Mouse (Mus musculus): ENCODE data around the gene Krtap5-5. TPM values are rescaled to one million over a fixed set of nuclear protein-coding genes. Genes with fewer than 3 reads are reported as not detected.

Gene Krtap5-5
- total and polyA plus RNA-seq, 3 experiments: not detected

DNA sequence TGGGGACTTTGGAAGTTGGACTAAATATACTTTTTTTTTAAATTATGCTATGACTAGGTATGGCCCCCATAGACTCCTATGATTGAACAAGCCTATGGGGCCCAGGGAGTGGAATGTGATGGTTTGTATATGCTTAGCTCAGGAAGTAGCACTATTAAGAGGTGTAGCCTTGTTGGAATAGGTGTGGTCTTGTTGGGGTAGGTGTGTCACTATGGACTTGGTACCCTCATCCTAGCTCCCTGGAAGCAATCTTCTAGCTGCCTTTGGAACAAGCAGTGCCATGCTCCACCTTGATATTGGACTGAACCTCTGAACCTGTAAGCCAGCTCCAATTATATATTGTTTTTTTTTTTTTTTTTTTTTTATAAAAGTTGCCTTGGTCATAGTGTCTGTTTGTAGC, 24.3 kb downstream of the Krtap5-5 start:
- TF ChIP-seq SMC3 (IDR thresholded peaks at IDR 0.05; ENCODE audit: low read depth, low read length): no peak
- no peak for TF ChIP-seq JUN (IDR thresholded peaks at IDR 0.05; ENCODE audit: insufficient read depth, low read depth, low read length)
- TF ChIP-seq POLR2AphosphoS2 (IDR thresholded peaks at IDR 0.05; ENCODE audit: low read depth, low read length): no peak
- TF ChIP-seq PAX5 (IDR thresholded peaks at IDR 0.05; ENCODE audit: low read length): no peak
- no peak for TF ChIP-seq HCFC1 (IDR thresholded peaks at IDR 0.05; ENCODE audit: low read depth, low read length)
- TF ChIP-seq MAX (IDR thresholded peaks at IDR 0.05; ENCODE audit: low read length): no peak
- no peak for TF ChIP-seq UBTF (IDR thresholded peaks at IDR 0.05; ENCODE audit: low read depth, low read length)
- TF ChIP-seq GABPA (IDR thresholded peaks at IDR 0.05; ENCODE audit: insufficient replicate concordance, low read depth, low read length): no peak
- TF ChIP-seq ZKSCAN1 (IDR thresholded peaks at IDR 0.05; ENCODE audit: borderline replicate concordance, low read depth, low read length): no peak
- no peak for TF ChIP-seq IRF4 (IDR thresholded peaks at IDR 0.05; ENCODE audit: low read depth, low read length)
- TF ChIP-seq JUND (conservative IDR thresholded peaks at IDR 0.05; ENCODE audit: low read depth, low read length): no peak
- TF ChIP-seq ZNF384 (IDR thresholded peaks at IDR 0.05; ENCODE audit: low read depth, low read length): no peak
- TF ChIP-seq RAD21 (IDR thresholded peaks at IDR 0.05; ENCODE audit: low read depth, low read length): no peak

GRCm38 (mm10) chr7:142201064-142201463, 28.7 kb downstream of the Krtap5-5 start, which contains the start of gene Krtap5-3:
Krtap5-3 (plus strand) TSS chr7:142201364.
- H3K4me2 ChIP-seq (ENCODE audit: insufficient read depth, low read depth, poor library complexity, severe bottlenecking): no peak within 1 kb of the TSS
- peaks cover 50% of the 10 kb centered on the region for H3K27me3 ChIP-seq (replicated peaks)
- H3K36me3 ChIP-seq (replicated peaks in 1 of 2; ENCODE audit: control insufficient read depth in 1 of 2, insufficient read depth in 1 of 2, low read length in 1 of 2): no peaks in the 10 kb centered on the region
- TF ChIP-seq USF2 (conservative IDR thresholded peaks at IDR 0.05; ENCODE audit: low read depth, low read length): no peak
- TF ChIP-seq ZKSCAN1 (IDR thresholded peaks at IDR 0.05; ENCODE audit: borderline replicate concordance, low read depth, low read length): no peak
- no peak for TF ChIP-seq MAFK (IDR thresholded peaks at IDR 0.05; ENCODE audit: insufficient replicate concordance, low read length)
- no peak for TF ChIP-seq ZC3H11A (IDR thresholded peaks at IDR 0.05; ENCODE audit: low read depth, low read length)
- no peak for TF ChIP-seq GABPA (IDR thresholded peaks at IDR 0.05; ENCODE audit: insufficient replicate concordance, low read depth, low read length)
- TF ChIP-seq NELFE (IDR thresholded peaks at IDR 0.05; ENCODE audit: low read depth, low read length): no peak
- TF ChIP-seq E2F4 (IDR thresholded peaks at IDR 0.05; ENCODE audit: insufficient replicate concordance, low read depth, low read length): no peak
- H3K9me3 ChIP-seq (replicated peaks; ENCODE audit: low read length): no peaks in the 10 kb centered on the region
- in situ Hi-C loops (cut with MboI; ENCODE audit: low pct_ligation_motif_present, low pct_unique_long_range_greater_than_20kb, low sequenced_read_pairs): no loop called here
- no peak for DNase-seq (ENCODE audit: extremely low read depth)
- dilution Hi-C loops (cut with MboI; ENCODE audit: extremely low pct_ligation_motif_present, extremely low pct_unique_long_range_greater_than_20kb, low sequenced_read_pairs): no loop called here
- H3K4me1 ChIP-seq (ENCODE audit: control insufficient read depth in 1 of 2, insufficient read depth in 2 of 2): no peaks in the 10 kb centered on the region
- H3K9ac ChIP-seq (ENCODE audit: insufficient read depth, low read depth): no peak within 1 kb of the TSS
- H3K79me2 ChIP-seq (replicated peaks; ENCODE audit: control insufficient read depth, extremely low read depth, insufficient read depth, poor library complexity, severe bottlenecking): no peaks in the 10 kb centered on the region
- H3K4me3 ChIP-seq (replicated peaks in 1 of 3; ENCODE audit: low read depth in 2 of 3, low read length in 2 of 3, poor library complexity in 1 of 3): no peak within 1 kb of the TSS
- H3K27ac ChIP-seq (ENCODE audit: insufficient read depth, low read depth): no peak within 1 kb of the TSS

More for the DNA sequence above, 24.3 kb downstream of the Krtap5-5 start:
- Histone ChIP-seq H3K79me2 (replicated peaks; ENCODE audit: control insufficient read depth, extremely low read depth, insufficient read depth, poor library complexity, severe bottlenecking) (no peaks in the 10 kb centered on the region), H3K4me2 (ENCODE audit: insufficient read depth, low read depth, poor library complexity, severe bottlenecking) (no peak overlapping the region), H3K4me3 (replicated peaks in 1 of 3; ENCODE audit: low read depth in 2 of 3, low read length in 2 of 3, poor library complexity in 1 of 3) (no peak overlapping the region), H3K27me3 (replicated peaks) (peaks cover 61% of the 10 kb centered on the region), H3K27ac (ENCODE audit: insufficient read depth, low read depth) (no peak overlapping the region), H3K9ac (ENCODE audit: insufficient read depth, low read depth) (no peak overlapping the region), H3K4me1 (ENCODE audit: control insufficient read depth in 1 of 2, insufficient read depth in 2 of 2) (no peaks in the 10 kb centered on the region), H3K9me3 (replicated peaks; ENCODE audit: low read length) (no peaks in the 10 kb centered on the region), H3K36me3 (replicated peaks in 1 of 2; ENCODE audit: control insufficient read depth in 1 of 2, insufficient read depth in 1 of 2, low read length in 1 of 2) (no peaks in the 10 kb centered on the region)
- dilution Hi-C loops (cut with MboI; ENCODE audit: extremely low pct_ligation_motif_present, extremely low pct_unique_long_range_greater_than_20kb, low sequenced_read_pairs): no loop called here
- DNase-seq (ENCODE audit: extremely low read depth): no peak
- in situ Hi-C loops (cut with MboI; ENCODE audit: low pct_ligation_motif_present, low pct_unique_long_range_greater_than_20kb, low sequenced_read_pairs): no loop called here

Measured in CH12.LX (cell line).